Mouse (Mus musculus) stomach, embryonic 14.5 days (tissue): ENCODE data around the gene Gnai2. TPM values are rescaled to one million over a fixed set of nuclear protein-coding genes. Genes with fewer than 3 reads are reported as not detected.

Source experiments
- ATAC-seq: fragments of 200-750 bp; cut with Nextera tagmentation; 2 replicates; pipeline ENCODE4 v1.8.0; 2017; ENCODE audit warnings: low read depth, moderate TSS enrichment; ENCODE audit not compliant: insufficient number of reproducible peaks, insufficient read depth, low FRiP score
- H3K27ac ChIP-seq: fragments of 300-500 bp; sonication (generic); 2 replicates; pipeline ENCODE4 v1.5.1; 2014; ENCODE audit warnings: mild to moderate bottlenecking, low read length, moderate library complexity, mixed read lengths
- H3K27me3 ChIP-seq: fragments of 300-500 bp; sonication (generic); 2 replicates; pipeline ENCODE4 v1.6.1; 2014; ENCODE audit warnings: low read length, control low read depth, mixed read lengths; ENCODE audit not compliant: control insufficient read depth, insufficient read depth
- H3K36me3 ChIP-seq: fragments of 300-500 bp; sonication (generic); 2 replicates; pipeline ENCODE4 v1.6.1; 2014; ENCODE audit warnings: mild to moderate bottlenecking, control low read depth, low read length, moderate library complexity, mixed read lengths; ENCODE audit not compliant: control insufficient read depth, insufficient read depth
- H3K4me1 ChIP-seq: fragments of 300-500 bp; sonication (generic); 2 replicates; pipeline ENCODE4 v1.6.1; 2014; ENCODE audit warnings: low read length, control low read depth, mixed read lengths; ENCODE audit not compliant: control insufficient read depth, insufficient read depth
- H3K4me2 ChIP-seq: fragments of 300-500 bp; sonication (generic); replicated peaks from 2 replicates; pipeline ENCODE4 v1.6.1; 2014; ENCODE audit warnings: low read depth, low read length, control low read depth
- H3K4me3 ChIP-seq: fragments of 300-500 bp; sonication (generic); 2 replicates; pipeline ENCODE4 v1.5.1; 2014; ENCODE audit warnings: low read depth, low read length, control low read depth
- H3K9ac ChIP-seq: fragments of 300-500 bp; sonication (generic); replicated peaks from 2 replicates; pipeline ENCODE4 v1.6.1; 2014; ENCODE audit warnings: low read depth, mild to moderate bottlenecking, control low read depth, low read length, moderate library complexity, mixed read lengths
- H3K9me3 ChIP-seq: fragments of 300-500 bp; sonication (generic); 2 replicates; pipeline ENCODE4 v1.6.1; 2016; ENCODE audit warnings: low read depth, low read length, control low read depth; ENCODE audit not compliant: control insufficient read depth
- WGBS: fragments of 180-500 bp; shearing (Covaris S2); extraction: QIAGEN DNeasy Blood & Tissue Kit; methylation state at CpG from one replicate; pipeline ENCODE4 v1.1.7; 2014; 5-methylcytosine and 5-hydroxymethylcytosine counted together
- polyA plus RNA-seq: library from polyadenylated mRNA; unstranded; fragments of >200 nt; fragmentation: Nextera tagmentation; extraction: Ambion mirVana; gene quantifications from 2 replicates; pipeline ENCODE4 v1.2.1, GENCODE M21; 2014

The Gnai2 gene
- polyA plus RNA-seq, 1 experiment from 2014 or later: 359 TPM

DNA sequence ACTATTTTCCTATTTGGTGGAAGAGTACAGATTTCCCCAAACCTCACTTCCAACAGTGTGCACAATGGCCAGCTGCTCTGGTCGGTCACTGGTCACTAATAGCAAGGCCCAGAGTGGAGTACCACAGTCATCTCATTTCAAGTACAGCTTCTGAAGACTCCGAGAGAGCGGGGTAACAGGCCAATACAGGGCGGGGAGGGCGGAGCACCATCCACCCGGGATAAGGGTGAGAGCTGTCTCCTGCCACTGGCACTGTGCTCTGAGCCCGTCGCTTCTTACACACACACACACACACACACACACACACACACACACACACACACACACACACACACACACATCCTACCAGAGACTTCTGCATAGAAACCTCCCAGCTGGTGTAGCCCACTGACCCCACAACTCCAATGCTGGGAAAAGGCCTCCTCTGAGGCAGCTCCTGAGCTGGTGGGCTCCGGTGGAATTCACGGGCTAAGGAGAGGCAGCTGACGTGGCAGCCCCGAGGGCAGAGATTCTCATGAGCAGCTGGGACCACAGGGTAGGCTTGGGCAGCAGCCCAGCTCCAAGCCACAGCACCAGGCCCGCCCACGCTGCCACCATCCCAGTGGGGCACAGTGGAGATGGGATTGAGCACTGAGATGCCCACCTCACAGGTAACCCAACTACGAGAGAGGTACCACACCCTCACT lies 8.9 kb downstream of the Gnai2 start:
- ATAC-seq: 0 out of 2 replicates have a peak, but pooled peaks have one; percentile 2

DNA sequence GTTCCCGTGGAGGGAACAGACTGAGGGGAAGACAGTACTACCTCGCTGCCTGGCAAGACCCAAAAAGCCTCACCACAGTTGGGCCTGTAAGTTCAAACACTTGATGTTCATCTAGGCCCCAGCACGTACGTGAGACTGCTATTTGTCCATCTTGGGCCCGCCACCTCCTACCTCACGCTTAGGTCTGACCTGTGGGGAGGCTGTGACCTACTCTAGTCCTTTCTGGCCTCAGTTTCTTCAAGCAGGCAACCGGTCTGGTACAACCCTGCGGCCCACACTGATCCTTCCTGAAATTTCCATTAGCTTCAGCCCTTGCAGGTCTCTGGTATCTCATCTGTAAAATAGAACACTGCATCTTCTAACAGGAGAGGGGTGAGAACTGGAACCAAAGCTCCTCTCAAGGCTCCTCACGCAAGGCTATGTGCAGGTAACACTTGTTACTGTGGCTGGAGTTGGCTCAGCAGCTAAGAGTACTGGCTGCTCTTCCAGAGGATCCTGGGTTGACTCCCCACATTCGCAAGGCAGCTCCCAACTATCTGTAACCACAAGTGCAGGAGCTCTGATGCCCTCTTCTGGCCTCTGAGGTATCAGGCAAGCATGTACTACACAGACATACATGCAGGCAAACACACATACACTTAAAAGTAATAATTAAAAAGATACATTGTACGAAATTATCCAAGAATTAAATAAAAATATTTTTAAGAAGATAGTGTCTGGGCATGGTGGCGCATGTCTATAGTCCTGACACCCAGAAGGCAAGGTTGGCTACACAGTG lies 9.6 kb downstream of the Gnai2 start:
- Histone ChIP-seq H3K4me1 (peaks cover 57% of the 10 kb centered on the region), H3K27me3 (no peaks in the 10 kb centered on the region), H3K9me3 (no peaks in the 10 kb centered on the region), H3K4me2 (no peak overlapping the region), H3K9ac (no peak overlapping the region), H3K36me3 (peaks cover 32% of the 10 kb centered on the region), H3K4me3 (no peak overlapping the region), H3K27ac (no peak overlapping the region; the same call in 1 of the 2 replicates)
- ATAC-seq: no peak
- 88% methylated on average over 12 of the region's 12 CpGs for WGBS

More for the DNA sequence above, 8.9 kb downstream of the Gnai2 start:
- WGBS: 39% methylated on average over 15 of the region's 15 CpGs
- no peaks in the 10 kb centered on the region for H3K9me3 ChIP-seq
- no peaks in the 10 kb centered on the region for H3K27me3 ChIP-seq
- no peak overlapping the region for H3K4me3 ChIP-seq
- peaks cover 31% of the 10 kb centered on the region for H3K36me3 ChIP-seq
- peak overlapping the region; percentile 79 for H3K27ac ChIP-seq
- peaks cover 65% of the 10 kb centered on the region for H3K4me1 ChIP-seq
- H3K9ac ChIP-seq: peak overlapping the region; percentile 36; the same call in 1 of the 2 replicates
- peak overlapping the region; percentile 32 for H3K4me2 ChIP-seq

DNA sequence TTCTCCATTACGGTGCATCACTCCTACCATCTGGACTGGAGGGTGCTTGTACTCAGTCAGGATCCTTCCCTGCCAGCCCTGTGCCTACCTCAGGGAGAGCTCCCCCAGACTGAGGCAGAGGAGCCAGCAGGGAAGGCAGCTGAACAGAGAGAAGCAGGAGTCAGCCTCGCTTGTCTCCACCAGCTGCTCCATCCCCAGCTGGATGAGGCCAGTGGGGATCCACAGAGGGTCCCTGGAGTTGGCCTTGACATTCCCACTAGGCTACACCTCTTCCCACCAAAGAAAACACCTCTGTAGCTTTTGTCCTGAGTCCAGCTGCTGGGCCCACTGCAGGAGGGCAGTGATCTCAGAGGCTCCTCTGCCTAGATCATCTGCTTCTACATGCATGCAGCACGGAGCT lies 10.2 kb downstream of the Gnai2 start:
- H3K4me3 ChIP-seq: no peak overlapping the region
- H3K4me1 ChIP-seq: peaks cover 56% of the 10 kb centered on the region
- no peaks in the 10 kb centered on the region for H3K9me3 ChIP-seq
- H3K27me3 ChIP-seq: no peaks in the 10 kb centered on the region
- peaks cover 38% of the 10 kb centered on the region for H3K36me3 ChIP-seq
- no peak overlapping the region for H3K4me2 ChIP-seq
- no peak overlapping the region for H3K9ac ChIP-seq
- WGBS: 92% methylated on average over 3 of the region's 3 CpGs
- H3K27ac ChIP-seq: 0 out of 2 replicates have a peak overlapping the region, but pooled peaks have one; percentile 21
- ATAC-seq: no peak

DNA sequence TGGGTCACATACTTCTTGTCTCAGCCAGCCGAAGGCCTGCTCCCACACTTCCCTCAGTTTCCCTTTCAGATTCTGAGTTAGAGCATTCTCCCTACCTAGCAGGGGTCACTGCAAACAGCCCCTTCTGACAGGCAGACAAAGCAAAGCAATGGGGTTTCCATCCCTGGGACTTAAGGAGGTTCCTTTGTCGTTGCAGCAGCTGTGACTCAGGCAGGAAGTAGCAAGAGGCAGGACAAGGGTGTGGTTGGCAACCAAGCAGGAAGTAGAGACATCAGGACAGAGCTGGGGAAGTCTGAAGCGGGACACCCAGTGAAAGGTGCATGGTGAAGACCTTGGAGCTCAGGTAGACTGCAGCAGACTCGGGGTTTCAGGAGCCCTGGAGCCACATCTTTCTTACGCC lies 10.6 kb downstream of the Gnai2 start:
- peaks cover 42% of the 10 kb centered on the region for H3K36me3 ChIP-seq
- H3K27ac ChIP-seq: 0 out of 2 replicates have a peak overlapping the region, but pooled peaks have one; percentile 21
- H3K4me1 ChIP-seq: peaks cover 56% of the 10 kb centered on the region
- WGBS: 74% methylated on average over 5 of the region's 5 CpGs
- no peak overlapping the region for H3K4me2 ChIP-seq
- H3K4me3 ChIP-seq: no peak overlapping the region
- H3K27me3 ChIP-seq: no peaks in the 10 kb centered on the region
- no peak for ATAC-seq
- H3K9ac ChIP-seq: no peak overlapping the region
- H3K9me3 ChIP-seq: no peaks in the 10 kb centered on the region

DNA sequence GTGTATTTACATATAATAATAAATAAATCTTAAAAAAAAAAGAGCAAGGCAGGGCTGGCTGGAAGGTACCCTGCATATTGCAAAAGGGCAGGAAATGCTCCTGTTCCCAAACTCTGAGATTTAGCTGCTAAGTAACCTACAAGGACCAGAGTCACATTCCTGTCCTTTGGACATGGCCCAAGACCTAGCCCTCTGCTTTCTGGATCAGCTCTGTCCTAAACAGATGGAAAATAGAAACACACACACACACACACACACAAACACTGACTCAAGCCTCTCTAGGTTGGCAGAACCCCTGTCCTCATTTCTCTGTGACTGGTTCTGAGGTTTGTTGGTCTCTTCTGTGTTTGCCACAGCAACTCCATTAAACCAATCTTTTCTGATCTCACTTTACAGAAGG lies 14.2 kb downstream of the Gnai2 start:
- Histone ChIP-seq H3K9me3 (no peaks in the 10 kb centered on the region), H3K27me3 (no peaks in the 10 kb centered on the region), H3K36me3 (peaks cover 71% of the 10 kb centered on the region), H3K27ac (0 out of 2 replicates have a peak overlapping the region, but pooled peaks have one; percentile 15), H3K4me2 (no peak overlapping the region), H3K4me1 (peaks cover 38% of the 10 kb centered on the region), H3K9ac (no peak overlapping the region), H3K4me3 (no peak overlapping the region)
- no peak for ATAC-seq

DNA sequence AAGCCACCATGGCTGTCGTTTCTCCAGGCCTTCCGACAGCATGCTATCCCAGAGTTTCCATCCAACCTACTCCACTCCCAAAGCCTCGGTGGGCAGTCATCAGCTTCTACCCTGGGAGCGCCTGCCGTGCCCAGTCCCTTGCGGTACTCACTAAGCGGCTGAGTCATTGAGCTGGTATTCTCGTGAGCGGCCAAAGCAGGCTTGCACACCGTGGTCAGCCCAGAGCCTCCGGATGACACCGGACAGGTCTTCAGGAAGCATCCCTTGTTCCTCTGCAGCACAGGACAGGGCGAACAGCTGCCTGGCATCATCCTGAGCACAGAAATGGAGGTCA lies 15.7 kb downstream of the Gnai2 start:
- ATAC-seq: 0 out of 2 replicates have a peak, but pooled peaks have one; percentile 6
- Histone ChIP-seq H3K27me3 (no peaks in the 10 kb centered on the region), H3K4me2 (no peak overlapping the region), H3K9me3 (no peaks in the 10 kb centered on the region), H3K4me1 (peaks cover 31% of the 10 kb centered on the region), H3K36me3 (peaks cover 76% of the 10 kb centered on the region), H3K27ac (peak overlapping the region; percentile 82; the same call in 1 of the 2 replicates), H3K9ac (no peak overlapping the region), H3K4me3 (no peak overlapping the region)
- WGBS: 63% methylated on average over 13 of the region's 13 CpGs

DNA sequence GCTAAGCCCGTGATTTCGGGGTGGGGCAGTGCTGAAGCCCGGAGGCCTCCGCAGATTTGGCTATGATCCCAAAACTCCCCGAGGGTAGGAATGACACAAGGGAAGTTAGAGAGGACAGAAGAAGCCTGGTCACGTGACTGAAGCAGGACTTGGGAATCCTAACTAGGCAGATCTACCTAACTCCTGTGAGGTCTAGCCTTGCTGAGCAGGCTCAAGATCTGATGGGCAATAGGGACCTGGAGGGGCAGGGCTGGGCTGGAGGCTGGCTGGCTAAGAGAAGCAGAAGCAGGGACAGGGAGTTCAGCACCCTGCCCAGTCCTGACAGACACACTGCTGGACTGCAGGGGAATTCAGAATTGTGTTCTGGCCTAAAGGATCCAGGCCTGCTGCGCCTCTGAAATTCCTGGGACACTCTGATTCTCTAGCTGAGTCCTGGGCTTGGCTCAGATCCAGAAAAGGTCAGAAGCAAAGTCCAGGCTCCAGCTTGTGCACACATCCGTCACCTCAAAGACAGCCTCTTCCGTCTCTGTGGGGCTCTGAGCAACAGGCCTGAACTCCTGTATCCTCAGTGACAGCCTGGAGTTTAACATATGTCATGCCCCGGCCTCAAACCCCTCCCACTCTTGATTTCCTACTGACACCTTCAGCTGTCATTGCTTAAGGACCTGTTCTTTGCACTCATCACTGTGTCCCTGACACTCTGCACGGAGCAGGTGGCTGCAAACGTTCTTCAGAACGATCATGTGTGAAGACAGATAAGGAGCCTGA lies 16.2 kb downstream of the Gnai2 start:
- H3K4me1 ChIP-seq: peaks cover 25% of the 10 kb centered on the region
- 29% methylated on average over 13 of the region's 13 CpGs for WGBS

DNA sequence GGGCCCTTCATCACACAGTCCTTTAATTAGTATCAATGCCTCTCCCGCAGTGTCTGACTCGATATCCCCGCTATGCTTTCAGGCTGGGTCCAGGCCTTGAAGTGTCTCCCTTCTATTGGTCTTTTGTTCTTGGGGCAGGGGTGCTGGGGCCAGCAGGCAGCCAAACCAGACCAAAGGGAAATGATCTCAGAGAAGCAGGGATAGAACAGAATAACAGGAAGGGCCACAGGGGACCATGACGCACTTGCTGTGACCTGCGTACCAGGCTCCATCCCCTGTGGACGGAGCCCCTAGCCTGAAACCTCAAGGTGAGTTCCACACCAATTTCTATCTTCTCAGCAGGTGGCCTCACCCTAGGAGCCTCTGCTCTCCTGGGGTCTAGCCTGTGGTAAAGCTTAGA lies 17.1 kb downstream of the Gnai2 start:
- peaks cover 26% of the 10 kb centered on the region for H3K4me1 ChIP-seq
- ATAC-seq: no peak
- no peaks in the 10 kb centered on the region for H3K27me3 ChIP-seq
- H3K9ac ChIP-seq: no peak overlapping the region
- H3K9me3 ChIP-seq: no peaks in the 10 kb centered on the region
- H3K36me3 ChIP-seq: peaks cover 73% of the 10 kb centered on the region
- no peak overlapping the region for H3K4me3 ChIP-seq
- H3K4me2 ChIP-seq: no peak overlapping the region
- 87% methylated on average over 6 of the region's 6 CpGs for WGBS
- peak overlapping the region; percentile 82; the same call in 1 of the 2 replicates for H3K27ac ChIP-seq

More for the DNA sequence above, 16.2 kb downstream of the Gnai2 start:
- Histone ChIP-seq H3K27me3 (no peaks in the 10 kb centered on the region), H3K4me3 (no peak overlapping the region), H3K4me2 (no peak overlapping the region), H3K36me3 (peaks cover 76% of the 10 kb centered on the region), H3K9me3 (no peaks in the 10 kb centered on the region), H3K27ac (peak overlapping the region; percentile 82; the same call in 1 of the 2 replicates), H3K9ac (0 out of 2 replicates have a peak overlapping the region, but pooled peaks have one; percentile 21)
- peak; percentile 63 for ATAC-seq
